Mouse (Mus musculus): Measurements from ENCODE around the gene Tex35. TPM values are rescaled to one million over a fixed set of nuclear protein-coding genes. Genes with fewer than 3 reads are reported as not detected.

The Tex35 gene
- total RNA-seq, 1 experiment: not detected

DNA sequence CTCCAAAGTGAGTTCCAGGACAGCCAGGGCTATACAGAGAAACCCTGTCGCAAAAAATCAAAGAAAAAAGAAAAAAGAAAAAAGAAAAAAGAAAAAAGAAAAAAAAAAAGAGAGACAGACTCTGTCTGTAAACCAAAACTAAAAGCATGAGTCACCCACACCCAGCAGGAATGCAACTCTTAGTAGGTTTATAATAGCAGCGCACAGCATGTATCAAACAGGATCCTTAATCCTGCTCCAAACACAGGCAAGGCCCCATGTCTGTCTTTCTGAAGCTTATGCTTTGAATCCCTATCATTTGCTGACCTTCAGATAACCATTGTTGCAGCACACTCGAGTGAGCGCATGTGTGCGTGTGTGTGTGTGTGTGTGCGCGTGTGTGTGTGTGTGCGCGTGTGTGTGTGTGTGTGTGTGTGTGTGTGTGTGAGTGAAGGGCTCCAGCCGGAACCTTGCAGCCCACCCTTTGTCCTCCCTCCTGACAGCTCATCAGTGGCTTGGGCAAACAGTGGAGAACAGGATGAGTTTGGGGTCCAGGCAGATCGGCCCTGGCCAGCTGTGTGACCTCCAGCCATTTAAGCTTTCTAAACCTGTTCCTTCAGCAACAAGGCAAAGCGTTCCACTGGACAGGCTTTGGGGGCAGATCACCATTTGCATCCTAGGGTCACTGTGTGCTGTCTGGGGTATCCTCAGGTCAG, 47.9 kb downstream of the Tex35 start:
- Histone ChIP-seq H3K4me1 (ENCODE audit: control insufficient read depth in 2 of 2, insufficient read depth in 2 of 2, low read length in 2 of 2, poor library complexity in 1 of 2) (no peaks in the 10 kb centered on the region), H3K27ac (ENCODE audit: insufficient read depth, low read depth, low read length, poor library complexity, severe bottlenecking) (no peak overlapping the region), H3K9ac (ENCODE audit: insufficient read depth, low read depth, low read length, poor library complexity, severe bottlenecking) (no peak overlapping the region), H3K9me3 (ENCODE audit: control insufficient read depth, insufficient read depth, low read depth, low read length) (no peaks in the 10 kb centered on the region), H3K36me3 (ENCODE audit: control insufficient read depth, insufficient read depth, low read length, poor library complexity, severe bottlenecking) (no peaks in the 10 kb centered on the region), H3K4me3 (ENCODE audit: insufficient read depth in 1 of 2, low read depth in 1 of 2, low read length in 2 of 2, poor library complexity in 1 of 2, severe bottlenecking in 1 of 2) (no peak overlapping the region)
- DNase-seq (ENCODE audit: low read depth, low spot score): no peak
- TF ChIP-seq HCFC1 (IDR thresholded peaks at IDR 0.05; ENCODE audit: borderline replicate concordance, insufficient read depth, low read length) (no peak), MAFK (IDR thresholded peaks at IDR 0.05; ENCODE audit: insufficient read depth, low read depth, low read length) (no peak), CHD2 (IDR thresholded peaks at IDR 0.05; ENCODE audit: low read depth, low read length) (no peak), ZNF384 (IDR thresholded peaks at IDR 0.05; ENCODE audit: low read depth, low read length) (no peak), ZC3H11A (IDR thresholded peaks at IDR 0.05; ENCODE audit: borderline replicate concordance, low read depth, low read length) (no peak)
- in situ Hi-C loops (cut with MboI; ENCODE audit: low sequenced_read_pairs in 2 of 2, unreplicated experiment in 2 of 2): no loop called here

DNA sequence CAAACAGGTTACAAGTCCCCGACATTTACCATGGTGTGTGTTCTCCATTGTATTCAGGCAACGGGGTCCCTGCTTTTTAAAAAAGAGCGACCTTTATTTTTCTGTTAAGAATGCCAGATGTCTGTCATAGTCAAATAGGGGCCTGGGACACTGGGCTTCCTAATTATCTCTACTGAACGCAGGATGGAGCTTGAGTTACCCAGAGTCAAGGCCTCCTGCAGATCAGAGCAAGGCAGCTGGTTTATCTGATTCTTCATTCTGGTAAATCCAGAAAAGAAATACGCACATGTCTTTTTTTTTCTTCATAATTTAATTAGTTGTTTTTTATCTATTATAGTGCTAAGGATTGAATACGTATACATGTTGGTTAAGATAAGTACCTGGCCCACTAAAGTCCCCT, 52.6 kb downstream of the Tex35 start:
- TF ChIP-seq HCFC1 (IDR thresholded peaks at IDR 0.05; ENCODE audit: borderline replicate concordance, insufficient read depth, low read length): no peak
- no peak overlapping the region for H3K4me3 ChIP-seq (ENCODE audit: insufficient read depth in 1 of 2, low read depth in 1 of 2, low read length in 2 of 2, poor library complexity in 1 of 2, severe bottlenecking in 1 of 2)
- no peaks in the 10 kb centered on the region for H3K4me1 ChIP-seq (ENCODE audit: control insufficient read depth in 2 of 2, insufficient read depth in 2 of 2, low read length in 2 of 2, poor library complexity in 1 of 2)
- no peaks in the 10 kb centered on the region for H3K36me3 ChIP-seq (ENCODE audit: control insufficient read depth, insufficient read depth, low read length, poor library complexity, severe bottlenecking)
- H3K27ac ChIP-seq (ENCODE audit: insufficient read depth, low read depth, low read length, poor library complexity, severe bottlenecking): no peak overlapping the region
- H3K9me3 ChIP-seq (ENCODE audit: control insufficient read depth, insufficient read depth, low read depth, low read length): no peaks in the 10 kb centered on the region
- DNase-seq (ENCODE audit: low read depth, low spot score): no peak
- H3K9ac ChIP-seq (ENCODE audit: insufficient read depth, low read depth, low read length, poor library complexity, severe bottlenecking): no peak overlapping the region
- in situ Hi-C loops (cut with MboI; ENCODE audit: low sequenced_read_pairs in 2 of 2, unreplicated experiment in 2 of 2): no loop called here

GRCm38 (mm10) chr1:157055288-157055831, 53.1 kb downstream of the Tex35 start:
- no peak for DNase-seq (ENCODE audit: low read depth, low spot score)
- no peaks in the 10 kb centered on the region for H3K4me1 ChIP-seq (ENCODE audit: control insufficient read depth in 2 of 2, insufficient read depth in 2 of 2, low read length in 2 of 2, poor library complexity in 1 of 2)
- H3K9ac ChIP-seq (ENCODE audit: insufficient read depth, low read depth, low read length, poor library complexity, severe bottlenecking): no peak overlapping the region
- no peak overlapping the region for H3K4me3 ChIP-seq (ENCODE audit: insufficient read depth in 1 of 2, low read depth in 1 of 2, low read length in 2 of 2, poor library complexity in 1 of 2, severe bottlenecking in 1 of 2)
- no peaks in the 10 kb centered on the region for H3K9me3 ChIP-seq (ENCODE audit: control insufficient read depth, insufficient read depth, low read depth, low read length)
- H3K27ac ChIP-seq (ENCODE audit: insufficient read depth, low read depth, low read length, poor library complexity, severe bottlenecking): no peak overlapping the region
- in situ Hi-C loops (cut with MboI; ENCODE audit: low sequenced_read_pairs in 2 of 2, unreplicated experiment in 2 of 2): no loop called here
- H3K36me3 ChIP-seq (ENCODE audit: control insufficient read depth, insufficient read depth, low read length, poor library complexity, severe bottlenecking): no peaks in the 10 kb centered on the region
- TF ChIP-seq ZC3H11A (IDR thresholded peaks at IDR 0.05; ENCODE audit: borderline replicate concordance, low read depth, low read length): no peak
- no peak for TF ChIP-seq ZNF384 (IDR thresholded peaks at IDR 0.05; ENCODE audit: low read depth, low read length)
- TF ChIP-seq HCFC1 (IDR thresholded peaks at IDR 0.05; ENCODE audit: borderline replicate concordance, insufficient read depth, low read length): no peak
- TF ChIP-seq MAFK (IDR thresholded peaks at IDR 0.05; ENCODE audit: insufficient read depth, low read depth, low read length): no peak
- TF ChIP-seq CHD2 (IDR thresholded peaks at IDR 0.05; ENCODE audit: low read depth, low read length): no peak

DNA sequence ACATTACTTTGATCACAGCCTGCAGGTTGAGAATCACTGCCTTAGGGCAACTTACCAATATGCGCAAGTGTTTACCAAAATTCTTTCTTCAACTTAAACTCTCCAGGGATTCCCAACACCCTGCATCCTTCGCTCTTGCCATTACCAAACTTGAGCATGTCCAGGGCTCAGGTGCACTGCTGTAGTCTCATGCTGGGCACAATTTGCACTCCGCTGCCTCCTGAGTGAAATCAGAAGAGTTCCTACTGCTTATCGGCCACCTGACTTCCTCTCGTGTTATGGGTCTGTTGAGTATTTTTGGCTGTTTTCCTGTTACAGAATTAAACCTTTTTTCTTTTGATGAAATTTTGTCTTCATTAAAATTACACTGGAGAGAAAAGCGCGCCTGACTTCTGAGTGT, 53.8 kb downstream of the Tex35 start:
- Histone ChIP-seq H3K4me1 (ENCODE audit: control insufficient read depth in 2 of 2, insufficient read depth in 2 of 2, low read length in 2 of 2, poor library complexity in 1 of 2) (no peaks in the 10 kb centered on the region), H3K4me3 (ENCODE audit: insufficient read depth in 1 of 2, low read depth in 1 of 2, low read length in 2 of 2, poor library complexity in 1 of 2, severe bottlenecking in 1 of 2) (no peak overlapping the region), H3K36me3 (ENCODE audit: control insufficient read depth, insufficient read depth, low read length, poor library complexity, severe bottlenecking) (no peaks in the 10 kb centered on the region), H3K9me3 (ENCODE audit: control insufficient read depth, insufficient read depth, low read depth, low read length) (no peaks in the 10 kb centered on the region), H3K27ac (ENCODE audit: insufficient read depth, low read depth, low read length, poor library complexity, severe bottlenecking) (no peak overlapping the region), H3K9ac (ENCODE audit: insufficient read depth, low read depth, low read length, poor library complexity, severe bottlenecking) (no peak overlapping the region)
- DNase-seq (ENCODE audit: low read depth, low spot score): no peak
- in situ Hi-C loops (cut with MboI; ENCODE audit: low sequenced_read_pairs in 2 of 2, unreplicated experiment in 2 of 2): no loop called here
- TF ChIP-seq CHD2 (IDR thresholded peaks at IDR 0.05; ENCODE audit: low read depth, low read length) (no peak), ZNF384 (IDR thresholded peaks at IDR 0.05; ENCODE audit: low read depth, low read length) (no peak), HCFC1 (IDR thresholded peaks at IDR 0.05; ENCODE audit: borderline replicate concordance, insufficient read depth, low read length) (no peak), MAFK (IDR thresholded peaks at IDR 0.05; ENCODE audit: insufficient read depth, low read depth, low read length) (no peak), ZC3H11A (IDR thresholded peaks at IDR 0.05; ENCODE audit: borderline replicate concordance, low read depth, low read length) (no peak)

DNA sequence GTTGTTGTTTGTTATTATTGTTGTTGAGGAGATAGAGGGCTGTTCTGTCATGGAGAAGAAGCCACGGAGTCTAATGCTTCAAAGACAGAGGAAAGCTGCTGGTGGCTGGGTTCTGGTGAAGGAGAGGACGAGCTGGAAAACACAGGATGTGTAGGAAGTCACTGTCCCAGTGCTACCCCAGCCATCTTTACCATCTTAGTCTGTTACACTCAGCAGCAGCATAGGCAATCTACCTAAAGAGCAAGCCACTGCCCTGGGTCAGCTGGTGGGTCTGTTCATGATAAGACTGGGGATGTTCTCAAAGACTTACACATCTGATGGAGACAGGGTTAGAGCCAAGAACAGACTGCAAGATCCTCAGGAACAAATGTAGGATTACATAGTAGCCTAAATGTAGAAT, 58.6 kb downstream of the Tex35 start:
- no peak overlapping the region for H3K9ac ChIP-seq (ENCODE audit: insufficient read depth, low read depth, low read length, poor library complexity, severe bottlenecking)
- no peaks in the 10 kb centered on the region for H3K4me1 ChIP-seq (ENCODE audit: control insufficient read depth in 2 of 2, insufficient read depth in 2 of 2, low read length in 2 of 2, poor library complexity in 1 of 2)
- H3K9me3 ChIP-seq (ENCODE audit: control insufficient read depth, insufficient read depth, low read depth, low read length): no peaks in the 10 kb centered on the region
- DNase-seq (ENCODE audit: low read depth, low spot score): no peak
- TF ChIP-seq CHD2 (IDR thresholded peaks at IDR 0.05; ENCODE audit: low read depth, low read length) (no peak), MAFK (IDR thresholded peaks at IDR 0.05; ENCODE audit: insufficient read depth, low read depth, low read length) (no peak), ZNF384 (IDR thresholded peaks at IDR 0.05; ENCODE audit: low read depth, low read length) (no peak), HCFC1 (IDR thresholded peaks at IDR 0.05; ENCODE audit: borderline replicate concordance, insufficient read depth, low read length) (no peak), ZC3H11A (IDR thresholded peaks at IDR 0.05; ENCODE audit: borderline replicate concordance, low read depth, low read length) (no peak)
- H3K4me3 ChIP-seq (ENCODE audit: insufficient read depth in 1 of 2, low read depth in 1 of 2, low read length in 2 of 2, poor library complexity in 1 of 2, severe bottlenecking in 1 of 2): no peak overlapping the region
- in situ Hi-C loops (cut with MboI; ENCODE audit: low sequenced_read_pairs in 2 of 2, unreplicated experiment in 2 of 2): no loop called here
- no peak overlapping the region for H3K27ac ChIP-seq (ENCODE audit: insufficient read depth, low read depth, low read length, poor library complexity, severe bottlenecking)
- no peaks in the 10 kb centered on the region for H3K36me3 ChIP-seq (ENCODE audit: control insufficient read depth, insufficient read depth, low read length, poor library complexity, severe bottlenecking)

Measured in ES-E14 (cell line).